Mouse (Mus musculus) heart, embryonic 14.5 days (tissue): ENCODE measurements around the gene Cysltr1. TPM values are rescaled to one million over a fixed set of nuclear protein-coding genes. Genes with fewer than 3 reads are reported as not detected.

ENCODE experiments used
- polyA plus RNA-seq: library from polyadenylated mRNA; unstranded; fragments of >200 nt; fragmentation: Nextera tagmentation; extraction: Ambion mirVana; gene quantifications from 2 replicates; pipeline ENCODE4 v1.2.1, GENCODE M21; 2014

Cysltr1 gene
- polyA plus RNA-seq, 1 experiment from 2014 or later, result 2.3 TPM

Other genes with a start within 250 kb of the Cysltr1 start
- gene Fndc3c1, start 118.3 kb downstream of the Cysltr1 start, polyA plus RNA-seq, result 1.1 and 1.6 TPM in 2 replicates
- gene Gm5127, start 20.5 kb downstream of the Cysltr1 start, polyA plus RNA-seq, result 0.16 TPM in 1 of 2 replicates, not detected in the other
- gene Rtl3, start 237.0 kb upstream of the Cysltr1 start, polyA plus RNA-seq, result 8.2 and 8.5 TPM in 2 replicates